Mouse (Mus musculus): ENCODE results near the gene Rel.
A peak's percentile ranks its signal among the peaks of the same experiment; 100 is the strongest.
"Not testable (repeated sequence)": the region's sequence is repeated elsewhere in the genome, so short reads cannot be mapped to it uniquely, and the experiment has no call there.

Gene Rel

GRCm38 (mm10) chr11:23770760-23771506 is at the start of gene Rel:
Rel (minus strand) TSS chr11:23770970.
- peak; percentile 77 to 89 for DNase-seq (ENCODE audit: low spot score in 2 of 2)

GRCm38 (mm10) chr11:23818745-23819144 is 48.0 kb upstream of the Rel start:
- DNase-seq (ENCODE audit: low spot score in 2 of 2) = no peak

GRCm38 (mm10) chr11:23810741-23811140 is 40.0 kb upstream of the Rel start:
- no peak for DNase-seq (ENCODE audit: low spot score in 2 of 2)

GRCm38 (mm10) chr11:23805716-23806115 is 34.9 kb upstream of the Rel start:
- no peak for DNase-seq (ENCODE audit: low spot score in 2 of 2)

- DNase-seq (ENCODE audit: low spot score in 2 of 2) = no peak
These were observed 32.4 kb upstream of the Rel start for GRCm38 (mm10) chr11:23803136-23803535.

- no peak for DNase-seq (ENCODE audit: low spot score in 2 of 2)
These were observed 31.5 kb upstream of the Rel start for GRCm38 (mm10) chr11:23802256-23802655.

- no peak for DNase-seq (ENCODE audit: low spot score in 2 of 2)
These were observed 31.1 kb upstream of the Rel start for GRCm38 (mm10) chr11:23801851-23802250.

GRCm38 (mm10) chr11:23783677-23784076 is 12.9 kb upstream of the Rel start:
- not testable (repeated sequence) for DNase-seq (ENCODE audit: low spot score in 2 of 2)

- no peak for DNase-seq (ENCODE audit: low spot score in 2 of 2)
These were observed 12.3 kb upstream of the Rel start for GRCm38 (mm10) chr11:23783085-23783484.

GRCm38 (mm10) chr11:23782038-23782437 is 11.3 kb upstream of the Rel start:
- no peak for DNase-seq (ENCODE audit: low spot score in 2 of 2)

- peak in 1 of 2 experiments; percentile 39 for DNase-seq (ENCODE audit: low spot score in 2 of 2)
These were observed 8.0 kb upstream of the Rel start for GRCm38 (mm10) chr11:23778787-23779201.

- no peak for DNase-seq (ENCODE audit: low spot score in 2 of 2)
These were observed 1.7 kb upstream of the Rel start for GRCm38 (mm10) chr11:23772471-23772870.

GRCm38 (mm10) chr11:23771507-23772097 is 832 bp upstream of the Rel start:
- no peak for DNase-seq (ENCODE audit: low spot score in 2 of 2)

GRCm38 (mm10) chr11:23770510-23770759 is 335 bp downstream of the Rel start:
- DNase-seq (ENCODE audit: low spot score in 2 of 2) = no peak

GRCm38 (mm10) chr11:23769686-23770509 is 872 bp downstream of the Rel start:
- DNase-seq (ENCODE audit: low spot score in 2 of 2) = peak in 1 of 2 experiments; percentile 19

GRCm38 (mm10) chr11:23769033-23769432 is 1.7 kb downstream of the Rel start:
- no peak for DNase-seq (ENCODE audit: low spot score in 2 of 2)

GRCm38 (mm10) chr11:23767928-23768327 is 2.8 kb downstream of the Rel start:
- no peak for DNase-seq (ENCODE audit: low spot score in 2 of 2)

GRCm38 (mm10) chr11:23767369-23767768 is 3.4 kb downstream of the Rel start:
- not testable (repeated sequence) for DNase-seq (ENCODE audit: low spot score in 2 of 2)

GRCm38 (mm10) chr11:23762635-23763034 is 8.1 kb downstream of the Rel start:
- no peak for DNase-seq (ENCODE audit: low spot score in 2 of 2)

- no peak for DNase-seq (ENCODE audit: low spot score in 2 of 2)
These were observed 12.6 kb downstream of the Rel start for GRCm38 (mm10) chr11:23758218-23758617.

- DNase-seq (ENCODE audit: low spot score in 2 of 2) = no peak
These were observed 16.4 kb downstream of the Rel start for GRCm38 (mm10) chr11:23754329-23754728.

- DNase-seq (ENCODE audit: low spot score in 2 of 2) = no peak
These were observed 17.5 kb downstream of the Rel start for GRCm38 (mm10) chr11:23753136-23753710.

Data from spleen, postnatal 4 days (tissue).